ENCODE assay signal across 22 mouse cellular contexts in the genomic region with DNA sequence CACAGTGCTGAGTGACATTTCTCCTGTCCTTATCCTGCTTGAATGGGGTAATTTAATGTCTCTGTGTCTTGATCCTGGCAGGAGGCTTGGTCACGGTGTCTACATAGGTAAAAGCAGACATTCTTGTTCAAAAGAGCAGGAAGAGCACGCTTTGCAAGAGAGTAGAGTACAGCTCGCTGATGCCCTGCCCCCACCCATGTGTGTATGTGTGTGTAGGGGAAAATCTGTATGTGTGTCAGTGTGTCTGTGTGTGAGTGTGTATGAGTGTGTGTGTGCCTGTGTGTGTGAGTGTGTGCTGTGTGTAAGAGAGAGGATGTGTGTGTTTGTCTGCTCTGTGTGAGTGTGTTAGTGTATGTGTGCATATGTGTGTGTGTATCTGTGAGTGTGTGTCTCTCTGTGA.
DNase-seq lines count a peak whose midpoint lies in the region; ATAC-seq lines count a peak whose summit lies in the region.
"Had no signal": no experiment of that assay in that cellular context is flagged by ENCODE, and none has a peak within 500 bp of the region (broad histone marks: within the 10 kb centered on the region; RNA-seq: fewer than 3 reads in every experiment).

No protein-coding gene starts in this region.

- H3K27ac ChIP-seq in embryonic facial prominence, embryonic 14.5 days (replicated peaks; ENCODE audit: low read depth, low read length) = no peak overlapping the region
- H3K27ac ChIP-seq in embryonic facial prominence, embryonic 10.5 days (replicated peaks) = no peak overlapping the region
- H3K27ac ChIP-seq in hindbrain, embryonic 11.5 days (ENCODE audit: low read depth, low read length) = no peak overlapping the region
- H3K27ac ChIP-seq: embryonic facial prominence, embryonic 12.5 days; forebrain, embryonic 12.5 days; heart, embryonic 10.5 days; hindbrain, embryonic 13.5 days; hindbrain, postnatal 0 days had no signal

- H3K4me2 ChIP-seq in embryonic facial prominence, embryonic 14.5 days (ENCODE audit: low read depth, low read length) = no peak overlapping the region
- H3K4me2 ChIP-seq in hindbrain, embryonic 11.5 days (replicated peaks; ENCODE audit: low read depth, low read length) = no peak overlapping the region
- H3K4me2 ChIP-seq: embryonic facial prominence, embryonic 12.5 days; forebrain, embryonic 12.5 days; hindbrain, embryonic 13.5 days had no signal

- H3K9me3 ChIP-seq in embryonic facial prominence, embryonic 14.5 days (ENCODE audit: control insufficient read depth, low read length) = no peaks in the 10 kb centered on the region
- H3K9me3 ChIP-seq in embryonic facial prominence, embryonic 10.5 days = no peaks in the 10 kb centered on the region
- no peaks in the 10 kb centered on the region for H3K9me3 ChIP-seq in hindbrain, embryonic 11.5 days (ENCODE audit: control insufficient read depth, low read length)
- H3K9me3 ChIP-seq: embryonic facial prominence, embryonic 12.5 days; forebrain, embryonic 12.5 days; heart, embryonic 10.5 days; hindbrain, embryonic 13.5 days had no signal

- no peaks in the 10 kb centered on the region for H3K27me3 ChIP-seq in embryonic facial prominence, embryonic 14.5 days (replicated peaks; ENCODE audit: control insufficient read depth, insufficient read depth, low read length)
- no peaks in the 10 kb centered on the region for H3K27me3 ChIP-seq in embryonic facial prominence, embryonic 10.5 days (replicated peaks; ENCODE audit: low read depth, poor library complexity, severe bottlenecking)
- no peaks in the 10 kb centered on the region for H3K27me3 ChIP-seq in hindbrain, embryonic 11.5 days (ENCODE audit: control insufficient read depth, insufficient read depth, low read length)
- H3K27me3 ChIP-seq: embryonic facial prominence, embryonic 12.5 days; forebrain, embryonic 12.5 days; hindbrain, embryonic 13.5 days had no signal

- H3K36me3 ChIP-seq in embryonic facial prominence, embryonic 14.5 days (ENCODE audit: control insufficient read depth, insufficient read depth, low read length) = no peaks in the 10 kb centered on the region
- H3K36me3 ChIP-seq in embryonic facial prominence, embryonic 10.5 days (replicated peaks) = no peaks in the 10 kb centered on the region
- no peaks in the 10 kb centered on the region for H3K36me3 ChIP-seq in hindbrain, embryonic 11.5 days (ENCODE audit: control insufficient read depth, insufficient read depth, low read length)
- H3K36me3 ChIP-seq: embryonic facial prominence, embryonic 12.5 days; forebrain, embryonic 12.5 days; heart, embryonic 10.5 days; hindbrain, embryonic 13.5 days had no signal

- H3K4me1 ChIP-seq in embryonic facial prominence, embryonic 14.5 days (ENCODE audit: control insufficient read depth, insufficient read depth, low read length) = no peaks in the 10 kb centered on the region
- H3K4me1 ChIP-seq in embryonic facial prominence, embryonic 10.5 days = peaks cover 6% of the 10 kb centered on the region; the same call in 1 of the 2 replicates
- H3K4me1 ChIP-seq in hindbrain, embryonic 11.5 days (replicated peaks; ENCODE audit: control insufficient read depth, insufficient read depth, low read length) = no peaks in the 10 kb centered on the region
- H3K4me1 ChIP-seq: embryonic facial prominence, embryonic 12.5 days; forebrain, embryonic 12.5 days; heart, embryonic 10.5 days had no signal

- H3K4me3 ChIP-seq in embryonic facial prominence, embryonic 14.5 days (ENCODE audit: low read depth, low read length) = no peak overlapping the region
- no peak overlapping the region for H3K4me3 ChIP-seq in embryonic facial prominence, embryonic 10.5 days
- no peak overlapping the region for H3K4me3 ChIP-seq in hindbrain, embryonic 11.5 days (ENCODE audit: low read depth, low read length)
- H3K4me3 ChIP-seq: embryonic facial prominence, embryonic 12.5 days; forebrain, embryonic 12.5 days; heart, embryonic 10.5 days; hindbrain, embryonic 13.5 days had no signal

- DNase-seq in embryonic facial prominence, embryonic 14.5 days (ENCODE audit: low spot score) = peak; percentile 28
- DNase-seq in embryonic facial prominence, embryonic 10.5 days (ENCODE audit: low spot score) = no peak
- DNase-seq in CD4-positive helper T cell, adult 2 months (ENCODE audit: low read depth, low spot score) = peak; percentile 27
- peak; percentile 50 for DNase-seq in thymus, postnatal 0 days (ENCODE audit: low spot score)
- DNase-seq in thymus, postnatal 4 days = peak; percentile 79
- DNase-seq in hindbrain, embryonic 11.5 days (ENCODE audit: low spot score) = no peak
- DNase-seq: adrenal gland, adult 2 months; adrenal gland, postnatal 25 days; B cell, adult 2 months; cerebellum, adult 18-20 months; cerebellum, postnatal 14 days; embryo, embryonic 11 days; gastrocnemius, postnatal 36 days; heart, adult 18-20 months; heart, postnatal 10 days; heart, postnatal 4 days had no signal

- 52% methylated on average over 3 of the region's 3 CpGs for WGBS in embryonic facial prominence, embryonic 14.5 days
- 80% methylated on average over 3 of the region's 3 CpGs for WGBS in embryonic facial prominence, embryonic 10.5 days
- WGBS in hindbrain, embryonic 11.5 days = 61% methylated on average over 3 of the region's 3 CpGs

- ATAC-seq in embryonic facial prominence, embryonic 14.5 days (ENCODE audit: low read depth) = no peak; the same call in 1 of the 2 replicates
- no peak for ATAC-seq in granulocyte monocyte progenitor cell, adult 5-6 weeks (replicated peaks; ENCODE audit: poor library complexity, severe bottlenecking)
- ATAC-seq in hindbrain, embryonic 11.5 days (ENCODE audit: low FRiP score) = no peak
- ATAC-seq: hindbrain, postnatal 0 days had no signal

- no peak overlapping the region for H3K9ac ChIP-seq in embryonic facial prominence, embryonic 14.5 days (ENCODE audit: low read depth, low read length)
- no peak overlapping the region for H3K9ac ChIP-seq in hindbrain, embryonic 11.5 days (ENCODE audit: low read depth, low read length)
- H3K9ac ChIP-seq: embryonic facial prominence, embryonic 12.5 days; forebrain, embryonic 12.5 days; hindbrain, embryonic 13.5 days had no signal

Comparison
In these comparisons a context has a peak if more than half of its experiments do, and no peak if none do; other contexts are left out.
1. DNase-seq: peak in embryonic facial prominence, embryonic 14.5 days (single experiment), CD4-positive helper T cell, adult 2 months (single experiment), thymus, postnatal 0 days (single experiment) and thymus, postnatal 4 days (single experiment); none in embryonic facial prominence, embryonic 10.5 days (single experiment) and hindbrain, embryonic 11.5 days (single experiment).